Mouse (Mus musculus) retina, embryonic 14.5 days (tissue): ENCODE results near the gene Tram2.

Experiments
- DNase-seq: peaks from one replicate; pipeline ENCODE4 v3.0.0-alpha.2; 2015; ENCODE audit warnings: low spot score

Tram2 gene

DNA sequence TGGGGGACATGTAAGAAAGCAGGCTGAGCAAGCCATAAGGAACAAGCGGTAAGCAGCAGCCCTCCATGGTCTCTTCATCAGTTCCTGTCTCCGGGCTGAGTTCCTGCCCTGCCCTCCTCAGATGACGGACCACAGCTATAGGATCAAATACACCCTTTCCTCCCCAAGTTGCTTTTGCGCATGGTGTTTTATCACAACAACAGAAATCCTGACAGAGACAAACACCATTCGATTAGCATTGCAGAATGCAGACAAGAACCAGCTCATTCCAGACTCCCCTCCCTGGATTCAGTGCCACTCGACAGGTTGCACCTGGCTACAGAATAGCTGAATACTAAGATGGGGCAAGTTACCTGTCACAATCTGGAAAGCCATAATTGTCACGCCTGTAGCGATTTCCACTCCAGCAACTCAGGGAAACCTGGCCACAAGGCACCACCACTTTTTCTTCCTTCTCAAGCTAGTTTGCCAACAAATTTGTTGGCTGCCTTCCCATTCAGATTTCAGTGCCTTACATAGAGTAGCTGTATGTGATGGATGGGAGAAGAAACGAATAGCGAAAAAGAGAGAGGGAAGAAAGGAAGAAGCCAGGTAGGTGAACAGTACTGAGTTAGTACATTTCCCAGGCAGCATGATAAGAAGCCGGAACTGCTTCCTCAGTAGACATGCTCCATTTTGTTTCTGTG lies 11.3 kb downstream of the Tram2 start:
- no peak for DNase-seq

GRCm38 (mm10) chr1:21064153-21064552 lies 14.9 kb downstream of the Tram2 start:
- no peak for DNase-seq

DNA sequence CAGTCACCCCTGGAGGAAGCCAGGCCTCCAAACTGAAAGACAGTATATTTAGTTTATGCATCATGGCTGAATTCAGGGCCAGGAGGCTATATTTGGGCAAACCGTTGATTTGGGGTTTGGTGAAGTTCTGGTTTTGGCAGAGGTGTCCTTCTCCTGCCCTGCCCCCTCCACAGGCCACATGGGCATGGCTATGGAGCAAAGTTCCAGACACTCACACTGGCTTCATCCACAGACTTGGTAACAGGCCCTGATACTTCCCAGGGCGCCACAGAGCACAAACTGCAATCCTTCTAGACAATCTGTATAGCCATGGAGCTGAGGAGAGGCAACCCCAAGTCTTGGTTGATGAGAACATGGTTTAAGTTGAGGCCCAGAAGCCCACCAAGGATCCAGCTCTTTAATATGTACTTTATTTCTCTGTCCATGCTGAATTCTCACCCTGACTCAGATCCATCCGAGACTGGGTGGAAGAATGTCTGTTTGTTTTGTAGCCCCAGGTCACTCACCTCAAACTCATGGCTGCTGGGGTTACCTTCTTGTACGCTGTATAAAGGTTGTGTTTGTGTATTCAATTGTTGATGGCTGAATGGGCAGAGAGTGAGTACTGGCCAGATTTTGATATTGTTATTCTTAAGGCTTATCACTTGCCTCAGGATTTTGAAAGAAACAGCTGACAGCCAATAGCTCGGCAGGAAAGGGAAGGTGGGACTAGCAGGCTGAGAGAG lies 19.5 kb downstream of the Tram2 start:
- DNase-seq: no peak

DNA sequence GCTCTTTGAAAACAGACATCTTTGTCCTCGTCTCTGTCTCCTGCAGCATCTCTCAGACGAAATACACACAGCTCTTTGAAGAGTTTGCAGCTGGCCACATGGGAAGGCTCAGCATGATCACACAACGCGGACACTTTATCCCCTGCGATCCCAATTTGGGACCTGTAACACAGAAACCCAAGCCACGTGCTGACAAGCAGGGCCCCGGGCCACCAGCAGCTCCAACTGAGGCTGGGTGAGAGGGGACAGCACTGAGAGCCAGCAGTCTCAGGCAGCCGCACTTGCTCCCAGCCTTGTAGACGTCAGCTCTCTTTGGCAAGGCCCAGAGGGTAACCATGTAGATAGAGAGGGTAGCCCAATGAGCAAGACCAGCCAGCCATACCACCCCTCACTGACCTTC lies 26.0 kb downstream of the Tram2 start:
- no peak for DNase-seq

- no peak for DNase-seq
Measured at GRCm38 (mm10) chr1:21052608-21053007, 26.4 kb downstream of the Tram2 start.

DNA sequence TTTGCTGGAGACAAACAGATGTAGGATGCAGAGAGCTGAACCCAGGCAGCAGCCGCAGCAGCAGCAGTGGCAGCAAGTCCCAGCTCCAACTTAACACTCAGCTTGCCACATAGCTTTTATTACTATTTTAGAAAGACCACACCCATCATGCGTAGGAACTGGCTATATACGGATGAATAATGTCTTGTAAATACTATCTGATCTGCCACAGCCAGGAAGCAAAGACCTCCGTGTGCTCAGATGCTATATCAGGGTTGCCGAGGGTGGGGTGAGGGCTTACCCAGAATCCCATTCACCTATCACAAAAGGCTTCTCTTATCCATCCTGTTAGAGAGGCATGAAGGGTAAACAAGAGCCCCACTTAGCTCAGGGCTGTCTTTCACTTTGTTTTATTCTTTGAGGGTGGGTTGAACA lies 26.9 kb downstream of the Tram2 start:
- DNase-seq: no peak

DNA sequence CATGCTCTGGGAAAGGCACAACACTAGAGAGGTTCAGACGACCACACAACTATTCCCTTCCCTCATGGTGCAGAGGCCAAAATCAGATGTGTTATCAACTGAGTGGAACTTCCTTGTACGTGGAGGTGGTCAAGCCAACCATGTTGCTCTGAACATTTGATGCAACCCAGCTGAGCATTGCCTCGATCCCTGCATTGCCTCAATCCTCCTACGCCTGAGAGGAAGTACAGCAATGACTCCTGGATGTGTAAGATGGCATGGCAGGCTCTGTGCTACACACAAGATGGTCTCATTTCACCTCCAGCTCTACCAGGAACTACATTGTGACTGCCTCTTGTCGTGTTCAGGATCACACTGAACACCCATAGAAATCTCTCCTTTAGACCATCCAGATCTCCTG lies 30.0 kb downstream of the Tram2 start:
- DNase-seq: no peak

DNA sequence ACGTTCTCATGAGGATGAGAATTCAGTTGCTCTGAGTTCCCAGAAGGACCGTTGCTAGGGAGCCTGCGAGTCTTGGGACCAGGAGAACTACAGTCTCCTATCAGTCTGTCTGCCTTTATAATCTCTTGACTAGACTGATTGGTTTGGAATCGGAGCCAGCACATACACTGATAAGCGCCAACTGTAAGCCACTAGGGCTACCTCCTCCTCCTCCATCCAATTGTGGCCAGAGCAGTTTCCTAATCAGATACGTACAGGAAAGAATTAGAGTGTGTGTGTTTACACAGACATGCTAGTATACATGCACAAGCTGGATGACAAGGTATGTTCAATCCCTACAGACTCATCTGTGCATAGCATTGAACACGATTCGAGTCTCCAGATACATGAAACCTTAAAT lies 30.6 kb downstream of the Tram2 start:
- no peak for DNase-seq

DNA sequence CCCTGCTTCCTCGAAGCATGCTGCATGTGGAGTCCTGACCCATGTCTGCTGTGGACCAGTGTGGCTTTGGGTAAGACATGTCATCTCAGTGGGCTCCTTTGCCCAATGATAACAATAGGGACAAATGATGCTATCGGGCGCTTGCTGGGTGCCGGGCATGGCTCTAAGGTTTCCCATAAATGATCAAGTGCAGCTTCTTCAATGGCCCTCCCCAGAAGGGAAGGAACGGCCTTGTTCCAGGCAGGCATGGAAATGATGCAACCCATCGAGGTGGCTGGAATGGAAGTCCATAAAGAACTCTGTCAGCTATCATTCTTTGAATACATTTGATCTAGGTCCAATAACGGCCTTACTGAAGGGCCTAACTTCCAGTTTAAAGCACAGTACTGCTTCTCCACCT lies 36.6 kb downstream of the Tram2 start:
- DNase-seq: no peak

DNA sequence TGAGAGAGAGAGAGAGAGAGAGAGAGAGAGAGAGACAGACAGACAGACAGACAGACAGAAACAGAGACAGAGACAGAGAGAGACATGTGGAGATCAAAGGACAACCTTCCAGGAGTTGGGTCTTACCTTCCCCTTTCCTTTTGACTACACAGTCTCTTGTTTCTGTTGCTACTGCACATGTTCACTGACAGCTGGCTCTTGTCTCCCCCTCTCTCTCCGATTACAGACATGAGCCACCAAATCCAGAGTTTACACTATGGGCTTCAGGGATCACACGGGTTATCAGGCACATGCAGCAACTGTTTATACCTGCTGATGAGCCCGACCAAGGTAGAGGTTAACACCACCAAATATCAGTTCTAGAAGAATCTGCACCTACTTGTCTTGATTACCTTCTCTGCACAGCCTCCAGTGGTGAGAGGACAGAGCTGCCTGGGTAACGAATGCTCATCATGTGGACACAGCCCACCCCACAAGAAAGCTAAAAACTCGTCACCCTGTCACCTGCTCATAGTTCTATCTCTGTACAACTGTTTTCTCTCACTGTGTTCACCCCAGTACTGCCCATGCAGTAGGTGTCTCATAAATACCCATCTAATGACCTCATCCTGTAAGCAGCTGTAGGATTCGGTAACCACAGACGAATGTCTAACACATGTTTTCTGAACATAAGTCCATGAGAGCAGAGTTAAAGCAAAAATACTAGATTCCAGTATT lies 38.3 kb downstream of the Tram2 start:
- DNase-seq: no peak

DNA sequence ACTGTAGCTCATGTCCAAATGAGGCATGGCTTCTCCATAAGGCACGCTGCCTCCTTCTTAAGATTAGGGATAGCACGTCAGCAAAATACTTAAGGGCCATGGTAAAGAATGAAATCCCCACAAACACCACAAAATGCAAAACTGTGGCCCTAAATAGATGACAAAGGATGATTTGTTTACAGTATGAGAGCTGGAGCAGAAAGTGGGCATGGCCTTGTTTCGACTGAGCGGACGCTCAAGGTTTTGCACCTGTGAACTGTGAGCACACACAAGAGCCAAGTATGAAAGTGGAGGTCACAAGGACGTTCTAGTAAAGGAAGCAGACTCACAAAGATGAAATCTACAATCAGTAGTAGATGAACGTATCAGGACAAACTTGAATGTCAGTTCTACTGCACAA lies 38.9 kb downstream of the Tram2 start:
- DNase-seq: no peak

DNA sequence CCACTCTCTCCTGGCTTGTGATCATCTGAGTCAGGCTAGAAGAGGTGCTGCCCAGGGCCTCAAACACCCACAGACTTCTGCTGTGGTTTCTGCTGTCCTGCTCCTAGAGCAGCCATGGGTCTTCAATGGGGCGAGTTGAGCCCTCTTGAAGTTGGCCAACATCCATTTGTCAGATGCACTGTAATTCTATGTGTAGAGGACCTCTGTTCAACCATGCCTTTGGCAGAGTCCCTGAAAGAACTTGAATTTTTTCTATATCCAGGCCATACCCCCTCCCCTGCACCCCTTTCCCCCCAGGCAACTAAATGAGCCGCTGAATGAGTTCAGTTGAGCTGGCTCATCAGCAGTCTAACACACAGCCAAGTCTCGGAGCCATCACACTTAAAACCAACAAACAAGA lies 39.5 kb downstream of the Tram2 start:
- no peak for DNase-seq

DNA sequence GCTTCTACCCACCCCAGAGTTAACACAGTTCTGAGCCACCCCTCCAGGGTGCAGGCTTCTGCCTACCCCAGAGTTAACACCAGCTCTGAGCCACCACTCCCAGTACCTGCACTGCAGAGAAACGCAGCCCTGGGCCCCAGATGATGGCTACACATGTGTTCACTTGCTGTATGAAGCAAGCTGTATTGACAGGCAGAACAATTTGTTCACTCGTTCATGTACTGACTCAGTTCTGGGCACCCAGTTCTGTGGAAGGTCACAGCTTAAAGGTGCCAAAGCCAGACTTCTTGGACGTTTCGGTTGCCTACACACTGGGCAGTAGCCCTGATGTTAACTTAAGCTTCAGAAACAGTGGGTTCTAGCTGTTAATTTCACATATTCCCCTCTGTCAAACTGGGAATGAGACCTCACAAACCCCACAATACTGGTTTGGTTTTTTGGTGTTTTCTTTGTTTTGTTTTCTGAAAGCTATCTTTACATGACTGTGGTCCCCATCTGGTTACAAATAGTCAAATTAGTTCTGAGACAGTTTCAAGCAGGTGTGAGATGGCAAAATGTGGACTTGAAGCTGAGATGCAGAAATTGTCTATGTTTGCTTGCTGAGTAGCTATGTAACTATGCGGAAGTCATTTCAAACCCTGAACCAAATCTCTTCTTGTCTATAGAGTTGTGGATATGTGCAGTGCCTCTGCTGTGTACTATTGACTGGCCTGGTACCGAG lies 41.0 kb downstream of the Tram2 start:
- no peak for DNase-seq

DNA sequence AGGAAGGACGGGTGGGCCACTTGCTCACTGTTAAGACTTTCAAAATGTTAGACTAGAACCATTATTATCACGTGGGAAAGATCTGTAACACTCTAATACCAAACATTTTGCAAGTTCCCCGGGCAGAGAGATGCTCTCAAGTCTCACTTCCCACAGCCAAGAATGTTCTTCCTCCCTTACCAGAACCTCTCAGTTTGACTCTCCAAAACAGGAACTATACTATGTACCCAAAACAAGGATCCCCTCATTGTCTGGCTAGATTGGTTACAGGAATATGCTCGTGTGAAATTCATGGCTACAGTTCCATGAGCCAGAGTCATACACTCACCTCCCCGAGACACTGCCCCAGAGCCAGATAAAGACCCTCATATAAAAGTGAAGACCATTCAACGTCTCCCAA lies 43.2 kb downstream of the Tram2 start:
- DNase-seq: no peak

- no peak for DNase-seq
Measured at GRCm38 (mm10) chr1:21033792-21034119, 45.3 kb downstream of the Tram2 start.

- DNase-seq: no peak
Measured at GRCm38 (mm10) chr1:21033065-21033791, 45.8 kb downstream of the Tram2 start.

DNA sequence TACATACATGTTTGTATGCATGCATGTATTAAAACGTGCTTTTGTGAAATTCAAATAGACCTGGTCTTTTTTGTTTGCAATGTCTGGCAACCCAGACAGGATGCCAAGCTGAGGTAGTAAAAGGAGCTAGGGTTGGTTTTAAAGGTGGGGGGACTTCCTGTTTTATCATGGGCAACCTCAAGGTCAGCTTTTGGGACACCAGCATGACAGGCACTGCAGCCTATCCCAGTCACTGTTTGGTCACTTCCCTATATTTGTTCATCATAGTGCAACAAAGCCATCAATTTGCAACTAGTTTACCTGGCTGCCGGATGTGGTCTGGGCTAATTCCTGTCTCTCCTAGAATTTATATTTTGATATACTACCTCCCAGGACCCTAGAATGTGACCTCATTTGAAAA lies 47.4 kb downstream of the Tram2 start:
- DNase-seq: no peak

GRCm38 (mm10) chr1:21029000-21029399 lies 50.0 kb downstream of the Tram2 start:
- DNase-seq: no peak

DNA sequence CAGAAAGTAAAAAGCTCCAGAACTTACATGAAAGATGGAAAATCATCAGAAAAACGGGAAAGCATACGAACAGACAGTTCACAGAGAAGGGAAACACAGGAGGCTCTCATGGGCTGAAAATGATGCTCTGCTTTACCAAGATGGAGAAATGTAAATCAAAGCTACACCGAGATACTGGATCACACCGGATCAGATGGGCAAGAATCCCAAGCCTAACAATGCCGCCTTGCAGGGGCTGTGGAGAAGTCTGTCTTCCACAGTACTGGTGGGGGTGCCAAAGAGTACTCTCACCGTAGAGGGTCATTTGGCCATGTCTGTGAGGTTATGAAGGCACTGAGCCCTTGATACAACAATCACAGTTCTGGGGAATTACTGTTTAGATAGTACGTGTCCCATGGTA lies 52.5 kb downstream of the Tram2 start:
- no peak for DNase-seq

- no peak for DNase-seq
Measured at GRCm38 (mm10) chr1:21025203-21025602, 53.8 kb downstream of the Tram2 start.

DNA sequence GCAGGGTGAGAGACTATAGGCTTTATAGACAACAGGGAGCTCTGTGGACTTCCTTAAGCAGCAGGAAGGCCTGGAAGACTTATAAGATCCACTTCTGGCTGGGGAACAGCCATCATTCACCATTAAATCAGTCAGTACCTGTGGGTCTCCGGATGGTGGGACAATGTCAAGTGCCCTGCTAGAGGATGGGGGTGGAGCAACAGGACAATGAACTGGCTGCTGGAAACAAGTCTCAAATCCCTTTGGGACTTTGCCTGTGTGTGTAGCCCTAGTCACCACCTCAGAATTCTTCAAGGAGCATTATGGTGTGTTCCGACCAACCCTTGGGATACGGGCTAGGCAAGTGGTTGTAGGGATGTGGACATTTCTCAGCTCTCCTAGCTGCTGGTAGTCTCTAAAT lies 55.9 kb downstream of the Tram2 start:
- no peak for DNase-seq

- DNase-seq: no peak
Measured at GRCm38 (mm10) chr1:21014463-21014862, 64.6 kb downstream of the Tram2 start.
